Mouse (Mus musculus) frontal cortex, adult (tissue): ENCODE measurements around the gene Havcr1.

Experiments
- ATAC-seq: cut with Nextera tagmentation; 2 replicates; pipeline ENCODE4 v1.9.2; 2017; ENCODE audit warnings: mild to moderate bottlenecking, moderate library complexity, mixed read lengths; ENCODE audit not compliant: low TSS enrichment

Havcr1 gene

GRCm38 (mm10) chr11:46819930-46820329, 85.0 kb downstream of the Havcr1 start:
- ATAC-seq: no peak
